7 mouse cellular contexts compared by ENCODE assay signal in genomic region chr6:86523755-86524434, GRCm38 (mm10). TPM values are rescaled to one million over a fixed set of nuclear protein-coding genes. Genes with fewer than 3 reads are reported as not detected.
DNase-seq lines count a peak whose midpoint lies in the region; ATAC-seq and TF ChIP-seq lines count a peak whose summit lies in the region.

No protein-coding gene starts in this region.

- H3K9me3 ChIP-seq in forebrain, embryonic 15.5 days: no peaks in the 10 kb centered on the region
- no peaks in the 10 kb centered on the region for H3K9me3 ChIP-seq in limb, embryonic 12.5 days
- no peaks in the 10 kb centered on the region for H3K9me3 ChIP-seq in midbrain, embryonic 14.5 days (ENCODE audit: control insufficient read depth, low read length)

- H3K27me3 ChIP-seq in forebrain, embryonic 15.5 days: no peaks in the 10 kb centered on the region
- H3K27me3 ChIP-seq in limb, embryonic 12.5 days: no peaks in the 10 kb centered on the region
- H3K27me3 ChIP-seq in midbrain, embryonic 14.5 days (ENCODE audit: control insufficient read depth, insufficient read depth, low read length): no peaks in the 10 kb centered on the region

- H3K9ac ChIP-seq in forebrain, embryonic 15.5 days (replicated peaks): peak overlapping the region; percentile 90
- peak overlapping the region; percentile 97 for H3K9ac ChIP-seq in limb, embryonic 12.5 days (replicated peaks)
- H3K9ac ChIP-seq in midbrain, embryonic 14.5 days (replicated peaks; ENCODE audit: low read length): peak overlapping the region; percentile 100

- H3K36me3 ChIP-seq in forebrain, embryonic 15.5 days: peaks cover 13% of the 10 kb centered on the region; the same call in 1 of the 2 replicates
- H3K36me3 ChIP-seq in limb, embryonic 12.5 days: peaks cover 33% of the 10 kb centered on the region
- peaks cover 15% of the 10 kb centered on the region for H3K36me3 ChIP-seq in midbrain, embryonic 14.5 days (ENCODE audit: control insufficient read depth, insufficient read depth, low read length)

- under 1% methylated on average over 15 of the region's 15 CpGs for WGBS in forebrain, embryonic 15.5 days
- under 1% methylated on average over 15 of the region's 15 CpGs for WGBS in limb, embryonic 12.5 days
- 0% methylated on average over 15 of the region's 15 CpGs for WGBS in midbrain, embryonic 14.5 days

- peak overlapping the region; percentile 87 for H3K4me2 ChIP-seq in forebrain, embryonic 15.5 days (replicated peaks)
- H3K4me2 ChIP-seq in limb, embryonic 12.5 days: peak overlapping the region; percentile 91
- peak overlapping the region; percentile 79 for H3K4me2 ChIP-seq in midbrain, embryonic 14.5 days (ENCODE audit: low read length)

- H3K27ac ChIP-seq in forebrain, embryonic 15.5 days (replicated peaks): peak overlapping the region; percentile 100
- H3K27ac ChIP-seq in limb, embryonic 12.5 days: peak overlapping the region; percentile 92
- H3K27ac ChIP-seq in midbrain, embryonic 14.5 days (replicated peaks; ENCODE audit: low read depth, low read length): peak overlapping the region; percentile 100

- DNase-seq in right cerebral cortex, postnatal 25 days: peak; percentile 15
- no peak for DNase-seq in right cerebral cortex, postnatal 14 days
- DNase-seq in brain, embryonic 14.5 days (ENCODE audit: low read depth): peak; percentile 67
- peak; percentile 63 for DNase-seq in midbrain, embryonic 14.5 days

- TF ChIP-seq CTCF in brain, embryonic 14.5 days (IDR thresholded peaks at IDR 0.05; ENCODE audit: borderline replicate concordance, extremely low read depth, insufficient read depth, insufficient read length): no peak

- no peak for ATAC-seq in forebrain, embryonic 15.5 days (replicated peaks)
- ATAC-seq in limb, embryonic 12.5 days (ENCODE audit: insufficient number of reproducible peaks, insufficient read depth, low FRiP score, low TSS enrichment, low read depth): no peak
- ATAC-seq in midbrain, embryonic 14.5 days (ENCODE audit: low FRiP score, low TSS enrichment): no peak
- no peak for ATAC-seq in frontal cortex, adult (ENCODE audit: low TSS enrichment)

- no peak for TF ChIP-seq POLR2A in brain, embryonic 14.5 days (IDR thresholded peaks at IDR 0.05; ENCODE audit: borderline replicate concordance, extremely low read depth, insufficient read depth, insufficient read length, poor library complexity, severe bottlenecking)

- H3K4me1 ChIP-seq in forebrain, embryonic 15.5 days: peaks cover 28% of the 10 kb centered on the region
- H3K4me1 ChIP-seq in limb, embryonic 12.5 days (replicated peaks): peaks cover 9% of the 10 kb centered on the region
- peaks cover 23% of the 10 kb centered on the region for H3K4me1 ChIP-seq in midbrain, embryonic 14.5 days (ENCODE audit: control insufficient read depth, insufficient read depth, low read length)

- peak overlapping the region; percentile 99 for H3K4me3 ChIP-seq in forebrain, embryonic 15.5 days
- H3K4me3 ChIP-seq in limb, embryonic 12.5 days (replicated peaks): peak overlapping the region; percentile 93
- peak overlapping the region; percentile 98 for H3K4me3 ChIP-seq in midbrain, embryonic 14.5 days (replicated peaks; ENCODE audit: low read depth, low read length)

RNA-seq across cellular contexts. Expression of gene Pcbp1, which starts 2.2 kb away (rescaled TPM):
- 240 and 297 TPM in 2 replicates for polyA plus RNA-seq in brain, embryonic 14.5 days (2012; rRNA removed)
- 409 and 412 TPM in 2 replicates for polyA plus RNA-seq in forebrain, embryonic 15.5 days (2015; fragmentation: Nextera tagmentation; extraction: Ambion mirVana)
- 546 and 583 TPM in 2 replicates for polyA plus RNA-seq in limb, embryonic 12.5 days (2016; fragmentation: Nextera tagmentation; extraction: Ambion mirVana)
- 289 and 325 TPM in 2 replicates for polyA plus RNA-seq in midbrain, embryonic 14.5 days (2014; fragmentation: Nextera tagmentation; extraction: Ambion mirVana)
